Mouse (Mus musculus): ENCODE measurements around the gene Fsip1.

The Fsip1 gene

DNA sequence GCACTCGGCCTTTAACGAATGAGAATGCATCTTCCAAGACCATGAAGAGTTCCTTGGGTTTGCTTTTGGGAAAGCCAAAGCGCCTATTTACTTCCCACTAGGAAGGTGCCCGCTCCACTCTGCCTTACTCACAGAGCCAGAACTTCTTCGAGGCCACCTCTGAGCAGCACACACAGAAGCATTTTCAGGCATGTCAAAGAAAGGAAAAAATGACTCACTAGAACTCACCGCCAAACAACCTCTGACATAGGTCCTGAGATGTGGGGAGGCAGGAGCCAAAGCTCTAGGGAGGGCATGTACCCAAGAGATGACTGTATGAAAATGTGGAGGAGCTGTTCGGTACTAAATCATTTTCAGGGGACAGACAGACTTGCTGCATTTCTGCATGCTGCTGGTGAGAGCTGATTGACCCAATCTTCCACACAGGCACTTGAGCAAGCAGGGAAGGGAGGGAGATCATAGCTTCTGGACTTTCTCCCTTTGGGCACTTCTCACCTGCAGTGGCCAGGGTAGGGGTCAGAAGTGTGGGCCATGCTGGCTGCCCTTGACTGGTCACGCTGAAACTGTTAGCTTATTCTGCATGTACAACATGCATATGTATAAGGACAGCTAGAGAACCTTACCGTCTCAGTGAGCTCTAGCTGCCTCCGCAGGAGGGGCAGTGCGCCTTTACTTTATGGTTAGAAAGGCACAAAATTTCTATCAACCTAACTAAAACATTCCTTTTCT, 131.4 kb downstream of the Fsip1 start:
- DNase-seq (ENCODE audit: low spot score in 2 of 2): no peak

DNA sequence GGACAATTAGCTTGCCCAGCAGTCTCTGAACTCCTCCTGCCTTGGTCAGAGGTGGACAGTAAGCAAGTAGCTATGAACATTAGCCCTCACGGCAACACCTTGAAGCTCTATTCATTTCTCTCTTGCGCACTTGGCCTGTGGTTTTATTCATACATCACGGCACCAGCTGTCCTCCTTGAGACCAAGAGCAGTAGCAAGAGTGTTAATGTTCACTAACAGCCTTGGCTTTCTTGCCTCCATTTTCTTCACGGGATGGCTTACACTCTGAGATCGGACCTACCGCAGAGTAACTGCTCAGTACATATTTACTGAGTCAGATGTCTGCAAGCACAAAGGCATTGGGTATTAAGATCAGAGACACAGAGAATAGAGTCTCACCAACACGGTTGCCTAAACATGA, 132.3 kb downstream of the Fsip1 start:
- DNase-seq (ENCODE audit: low spot score in 2 of 2): no peak

- DNase-seq (ENCODE audit: low spot score in 2 of 2): no peak
Measured at GRCm38 (mm10) chr2:118123743-118124142, 133.0 kb downstream of the Fsip1 start.

GRCm38 (mm10) chr2:118122291-118122690, 134.5 kb downstream of the Fsip1 start:
- no peak for DNase-seq (ENCODE audit: low spot score in 2 of 2)

DNA sequence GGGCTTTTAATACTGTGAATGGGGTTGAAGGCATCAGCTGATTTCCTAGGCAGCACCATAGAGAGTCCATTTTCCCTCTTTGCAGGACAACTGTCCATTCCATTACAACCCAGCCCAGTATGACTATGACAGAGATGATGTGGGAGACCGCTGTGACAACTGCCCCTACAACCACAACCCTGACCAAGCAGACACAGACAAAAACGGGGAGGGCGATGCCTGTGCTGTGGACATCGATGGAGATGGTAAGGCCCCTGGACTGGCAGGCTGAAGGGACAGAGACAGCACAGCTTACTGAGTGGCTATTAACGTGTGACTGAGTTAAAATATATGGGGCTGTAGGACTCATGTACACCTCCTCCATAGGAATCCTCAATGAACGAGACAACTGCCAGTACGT, 136.0 kb downstream of the Fsip1 start:
- DNase-seq (ENCODE audit: low spot score in 2 of 2): no peak

DNA sequence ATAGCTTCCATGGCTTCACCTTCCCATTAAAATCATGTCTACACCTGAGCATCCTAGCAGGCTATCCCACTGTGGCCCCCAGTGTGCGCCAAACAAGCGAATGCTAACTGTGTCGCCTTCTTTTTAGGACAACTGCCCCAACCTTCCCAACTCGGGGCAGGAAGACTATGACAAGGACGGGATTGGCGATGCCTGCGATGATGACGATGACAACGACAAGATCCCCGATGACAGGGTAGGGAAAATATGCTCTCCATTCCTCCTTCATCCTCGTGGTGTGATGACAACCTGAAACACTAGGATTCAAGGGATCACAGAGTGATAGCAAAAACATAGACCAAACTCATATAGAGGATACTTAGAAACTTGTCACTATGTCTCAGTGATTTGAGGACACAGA, 136.7 kb downstream of the Fsip1 start:
- no peak for DNase-seq (ENCODE audit: low spot score in 2 of 2)

GRCm38 (mm10) chr2:118119684-118120083, 137.1 kb downstream of the Fsip1 start:
- no peak for DNase-seq (ENCODE audit: low spot score in 2 of 2)

DNA sequence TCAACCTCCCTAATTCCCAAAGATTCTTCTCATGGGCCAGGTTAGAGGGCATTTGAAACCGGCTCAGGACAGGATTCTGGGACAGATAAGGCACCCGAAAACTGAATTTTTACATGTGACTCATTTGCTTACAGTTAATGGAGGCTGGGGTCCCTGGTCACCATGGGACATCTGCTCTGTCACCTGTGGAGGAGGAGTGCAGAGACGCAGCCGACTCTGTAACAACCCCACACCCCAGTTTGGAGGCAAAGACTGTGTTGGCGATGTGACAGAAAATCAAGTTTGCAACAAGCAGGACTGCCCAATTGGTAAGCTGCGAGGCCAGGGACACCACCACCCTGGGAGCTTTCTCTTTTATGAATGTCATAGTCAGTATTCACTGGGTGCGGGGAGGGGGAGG, 138.3 kb downstream of the Fsip1 start:
- no peak for DNase-seq (ENCODE audit: low spot score in 2 of 2)

DNA sequence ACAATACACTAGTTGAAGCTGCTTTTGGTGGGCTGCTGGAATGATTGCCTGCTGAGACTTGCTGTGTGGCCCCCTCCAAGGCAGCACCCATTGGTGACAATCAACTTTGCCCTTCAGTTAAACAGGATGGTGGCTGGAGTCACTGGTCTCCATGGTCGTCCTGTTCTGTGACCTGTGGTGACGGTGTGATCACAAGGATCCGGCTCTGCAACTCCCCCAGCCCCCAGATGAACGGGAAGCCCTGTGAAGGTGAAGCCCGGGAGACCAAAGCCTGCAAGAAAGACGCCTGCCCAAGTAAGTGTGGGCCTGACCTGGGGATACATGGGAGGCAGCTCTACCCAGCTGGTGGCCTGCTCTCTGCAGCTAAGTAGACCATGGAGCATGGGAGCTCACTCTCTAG, 138.7 kb downstream of the Fsip1 start:
- no peak for DNase-seq (ENCODE audit: low spot score in 2 of 2)

- DNase-seq (ENCODE audit: low spot score in 2 of 2): no peak
Measured at GRCm38 (mm10) chr2:118117401-118117800, 139.4 kb downstream of the Fsip1 start.

DNA sequence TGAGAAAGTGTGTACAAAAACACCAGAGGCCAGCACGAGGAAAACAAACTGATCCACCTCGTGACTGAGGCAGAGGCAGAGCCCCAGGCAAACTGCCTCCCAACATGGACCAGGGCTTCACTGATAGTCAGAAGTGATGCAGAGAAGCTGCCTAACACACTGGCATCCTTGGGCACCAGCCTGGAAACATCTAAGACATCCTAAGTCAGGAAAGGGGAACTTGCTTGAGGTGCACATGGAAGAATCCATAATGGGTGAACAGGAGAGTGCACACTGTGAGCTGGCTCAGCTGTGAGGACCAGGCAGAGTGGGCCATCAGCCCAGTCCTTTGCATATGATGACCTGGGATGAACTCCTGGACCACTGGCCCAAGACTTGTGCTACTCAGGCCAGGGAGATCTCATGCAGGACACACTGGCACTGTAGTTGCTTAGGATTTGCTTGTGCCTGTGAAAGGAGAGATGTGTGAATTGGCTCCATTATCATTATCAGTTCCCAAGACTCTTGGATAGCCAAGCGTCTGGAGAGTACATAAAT, 139.9 kb downstream of the Fsip1 start:
- DNase-seq (ENCODE audit: low spot score in 2 of 2): no peak

DNA sequence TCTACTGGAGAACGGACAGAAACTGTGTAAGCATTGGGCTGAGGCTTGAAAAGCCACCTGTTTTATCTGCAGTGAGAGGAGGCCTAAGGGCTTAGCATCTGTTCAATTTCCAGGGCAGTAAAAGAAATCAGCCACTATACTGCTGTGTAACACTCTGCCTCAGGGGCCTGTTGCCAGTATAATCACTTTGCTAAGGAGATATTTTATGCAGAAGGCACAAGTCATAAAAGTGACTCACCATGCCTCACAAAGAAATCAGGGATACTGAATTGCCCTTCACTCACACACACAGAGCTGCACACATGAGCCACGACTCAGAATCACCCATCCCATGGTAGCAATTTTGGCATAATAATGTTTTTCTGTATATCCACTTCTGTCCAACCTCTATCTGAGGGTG, 140.6 kb downstream of the Fsip1 start:
- no peak for DNase-seq (ENCODE audit: low spot score in 2 of 2)

DNA sequence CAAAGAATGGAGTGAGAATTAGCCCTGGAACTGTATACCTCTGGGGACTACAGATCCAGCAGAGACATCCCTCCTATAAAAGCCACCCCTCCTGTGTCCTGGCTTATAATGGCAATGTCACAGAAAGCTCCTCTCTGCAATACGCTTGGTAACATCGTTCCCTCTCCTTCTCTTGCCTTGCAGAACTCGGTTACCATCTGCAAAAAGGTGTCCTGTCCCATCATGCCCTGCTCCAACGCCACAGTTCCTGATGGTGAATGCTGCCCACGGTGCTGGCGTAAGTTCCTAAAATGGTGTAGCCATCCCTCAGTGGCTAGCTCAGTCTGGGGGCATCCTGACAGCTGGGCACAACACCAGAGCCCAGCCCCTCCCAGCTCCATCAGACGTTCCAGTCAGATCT, 141.1 kb downstream of the Fsip1 start:
- no peak for DNase-seq (ENCODE audit: low spot score in 2 of 2)

DNA sequence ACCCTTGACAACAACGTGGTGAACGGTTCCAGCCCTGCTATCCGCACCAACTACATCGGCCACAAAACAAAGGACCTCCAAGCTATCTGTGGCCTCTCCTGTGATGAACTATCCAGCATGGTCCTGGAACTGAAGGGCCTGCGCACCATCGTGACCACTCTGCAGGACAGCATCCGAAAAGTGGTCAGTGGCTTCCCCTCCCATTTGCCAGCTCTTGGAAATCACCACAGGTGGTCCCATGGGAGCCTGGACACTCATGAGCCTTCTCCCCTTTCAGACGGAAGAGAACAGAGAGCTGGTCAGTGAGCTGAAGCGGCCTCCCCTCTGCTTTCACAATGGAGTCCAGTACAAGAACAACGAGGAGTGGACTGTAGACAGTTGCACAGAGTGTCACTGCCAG, 142.1 kb downstream of the Fsip1 start:
- DNase-seq (ENCODE audit: low spot score in 2 of 2): no peak

- no peak for DNase-seq (ENCODE audit: low spot score in 2 of 2)
Measured at GRCm38 (mm10) chr2:118113808-118114524, 142.8 kb downstream of the Fsip1 start.

- no peak for DNase-seq (ENCODE audit: low spot score in 2 of 2)
Measured at GRCm38 (mm10) chr2:118112846-118113479, 143.8 kb downstream of the Fsip1 start.

DNA sequence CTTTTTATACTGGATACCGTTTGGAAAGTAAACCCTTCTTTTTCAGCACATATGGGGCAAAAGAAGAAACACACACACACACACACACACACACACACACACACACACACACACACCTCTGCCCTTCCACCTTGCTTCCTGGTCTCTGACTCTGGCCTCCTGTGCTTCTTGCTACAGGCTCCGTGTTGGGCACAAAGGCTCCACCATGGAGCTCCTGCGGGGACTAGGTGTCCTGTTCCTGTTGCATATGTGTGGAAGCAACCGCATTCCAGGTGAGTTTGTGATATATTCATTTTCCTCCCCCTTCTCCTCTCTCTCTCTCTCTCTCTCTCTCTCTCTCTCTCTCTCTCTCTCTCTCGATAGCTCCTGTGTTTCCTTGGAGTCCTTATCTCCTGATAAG, 144.3 kb downstream of the Fsip1 start:
- DNase-seq (ENCODE audit: low spot score in 2 of 2): no peak

- peak; percentile 33 to 58 for DNase-seq (ENCODE audit: low spot score in 2 of 2)
Measured at GRCm38 (mm10) chr2:118111488-118112131, 145.2 kb downstream of the Fsip1 start, which contains the start of gene Thbs1. Gene Thbs1 (plus strand): TSS chr2:118111876.

DNA sequence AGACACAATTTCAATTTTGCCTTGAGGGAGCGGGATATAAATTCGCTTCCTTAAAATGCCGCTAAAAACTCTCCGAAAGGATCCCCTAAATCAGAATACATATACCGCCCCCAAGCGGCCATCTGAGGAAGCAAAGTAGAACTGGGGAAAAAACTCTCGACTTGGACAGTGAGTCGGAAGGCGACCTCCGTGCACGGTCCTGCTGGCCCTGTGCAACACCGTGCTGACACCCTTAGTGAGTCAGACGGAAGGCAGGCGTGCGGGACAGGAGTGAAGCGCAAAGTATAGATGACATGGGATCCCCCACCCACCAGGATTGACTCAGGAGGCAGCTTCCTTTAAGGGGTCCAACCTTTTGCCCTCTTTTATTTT, 145.7 kb downstream of the Fsip1 start:
- DNase-seq (ENCODE audit: low spot score in 2 of 2): peak; percentile 71 to 85

DNA sequence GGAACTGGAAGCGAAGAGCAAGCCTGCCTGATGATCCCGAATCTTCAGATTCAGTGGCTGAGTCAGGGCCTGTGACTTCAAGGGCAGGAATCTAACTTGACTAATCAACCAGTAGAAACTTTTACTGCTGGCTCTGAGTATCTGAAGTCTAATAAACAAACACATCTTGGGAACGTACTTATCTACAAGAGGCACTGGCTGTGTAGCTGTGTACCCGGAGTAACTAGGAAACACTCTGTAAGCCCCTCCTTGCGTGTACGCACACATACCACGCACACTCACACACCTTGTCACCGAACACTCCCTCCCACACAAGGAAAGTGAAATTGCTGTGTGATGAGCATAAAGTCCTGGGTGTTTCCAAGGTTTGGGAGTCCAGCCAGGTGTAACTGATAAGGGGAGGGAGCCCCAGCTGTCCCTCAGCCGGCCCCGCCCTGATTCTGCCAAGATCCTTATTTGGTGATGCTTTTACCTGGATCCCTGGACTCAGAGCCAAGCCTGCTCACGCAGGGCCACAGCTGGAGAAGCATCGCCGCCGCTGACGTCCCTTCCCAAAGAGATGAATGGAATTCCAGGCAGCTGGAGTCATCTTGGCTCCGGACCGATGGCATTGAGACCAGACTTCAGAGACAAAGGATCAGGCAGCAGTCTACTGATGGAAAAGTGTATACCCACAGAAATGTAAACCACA, 146.4 kb downstream of the Fsip1 start:
- DNase-seq (ENCODE audit: low spot score in 2 of 2): peak; percentile 15 to 23

- no peak for DNase-seq (ENCODE audit: low spot score in 2 of 2)
Measured at GRCm38 (mm10) chr2:118102169-118102568, 154.6 kb downstream of the Fsip1 start.

DNA sequence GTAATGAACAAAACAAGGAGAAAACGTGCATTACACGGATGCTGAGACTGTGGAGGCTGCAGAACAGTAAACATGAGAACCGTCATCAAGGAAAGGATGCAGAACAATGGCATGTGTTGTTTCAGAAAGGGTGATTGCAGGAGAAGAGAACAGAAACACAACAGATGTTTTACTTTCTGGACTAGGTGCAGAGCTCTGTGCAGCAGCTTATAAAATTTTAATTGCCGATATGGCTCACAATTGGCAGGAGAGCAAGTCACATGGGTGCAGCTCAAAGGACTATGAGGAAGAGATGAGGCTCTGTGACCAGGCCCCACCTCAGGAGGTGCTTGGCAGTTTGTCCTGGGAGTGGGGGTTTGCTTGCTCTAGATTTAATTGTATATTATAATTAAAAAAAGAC, 157.7 kb downstream of the Fsip1 start:
- DNase-seq (ENCODE audit: low spot score in 2 of 2): no peak
